Mouse (Mus musculus) thymus, adult 2 months (tissue): ENCODE measurements around the gene Lmna.

ENCODE experiments used
- CTCF ChIP-seq: fragments of 200-500 bp; IDR thresholded peaks from 2 replicates; pipeline ENCODE4 v1.5.1; 2012; ENCODE audit warnings: mild to moderate bottlenecking, control low read depth, low read length, moderate library complexity, borderline replicate concordance; ENCODE audit not compliant: control insufficient read depth, poor library complexity, insufficient read depth; ENCODE audit errors: extremely low read depth
- POLR2A ChIP-seq: fragments of 200-500 bp; IDR thresholded peaks from 2 replicates; pipeline ENCODE4 v1.6.1; 2012; ENCODE audit warnings: mild to moderate bottlenecking, low read length, control low read depth, moderate library complexity; ENCODE audit not compliant: control insufficient read depth, poor library complexity, insufficient read depth; ENCODE audit errors: extremely low read depth

DNA sequence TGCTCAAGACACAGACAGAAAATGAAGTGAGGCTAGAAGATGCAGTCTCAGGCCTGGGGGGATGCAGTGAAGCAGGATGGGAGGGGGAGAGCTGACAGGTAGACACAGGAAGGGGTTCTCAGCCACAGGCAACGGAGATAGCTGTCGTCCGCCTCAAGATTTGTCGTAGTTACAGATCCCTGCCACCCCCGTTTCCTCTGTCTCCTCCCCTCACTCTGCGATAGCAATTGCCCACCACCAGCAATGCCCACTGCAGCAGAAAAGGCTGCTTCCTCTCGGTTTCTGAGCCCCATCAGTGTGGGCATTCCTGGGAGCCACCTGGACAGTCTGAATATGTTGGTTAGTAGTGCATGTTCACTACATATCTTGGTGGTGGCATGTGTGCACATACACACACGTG is 56.4 kb downstream of the Lmna start:
- no peak for TF ChIP-seq CTCF
- no peak for TF ChIP-seq POLR2A
